In the genomic region with DNA sequence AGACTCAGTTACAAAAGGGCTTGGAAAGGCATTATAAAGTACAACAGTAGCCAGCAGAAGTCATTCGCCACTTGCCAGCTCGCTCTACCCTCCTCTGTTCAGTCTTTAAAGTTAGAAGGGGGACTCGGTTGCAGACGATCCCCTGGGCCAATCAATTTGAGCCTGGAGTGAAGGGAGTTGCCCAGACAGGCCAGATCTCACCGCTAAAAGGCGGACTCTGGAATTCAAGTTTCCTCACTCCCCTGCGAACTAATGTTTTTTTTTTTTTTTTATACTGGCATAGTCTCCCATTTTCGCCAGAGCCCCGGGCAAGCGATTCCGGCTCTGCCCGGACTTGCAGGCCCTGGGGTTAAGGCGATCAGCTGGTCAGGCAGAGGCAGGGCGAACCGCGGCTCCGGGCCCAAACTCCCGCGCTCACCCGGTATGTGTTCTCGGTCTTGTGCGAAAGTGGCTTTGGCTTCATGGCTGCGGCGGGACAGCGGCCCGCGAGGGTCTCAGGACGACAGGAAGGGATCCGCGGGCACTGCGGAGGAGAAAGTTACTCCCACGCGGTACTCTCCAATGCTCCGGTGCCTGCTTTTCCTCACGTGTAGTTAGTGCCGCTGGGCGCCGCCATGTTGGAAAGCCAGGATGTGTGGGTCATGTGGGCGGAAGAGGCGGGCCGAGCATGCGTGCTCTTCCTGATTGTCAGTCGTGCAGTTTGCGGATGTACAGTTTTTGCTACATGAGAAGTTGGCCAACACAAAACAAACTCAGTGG, we compare ENCODE assay signal across 7 mouse cellular contexts. TPM values are rescaled to one million over a fixed set of nuclear protein-coding genes. Genes with fewer than 3 reads are reported as not detected.
DNase-seq lines count a peak whose midpoint lies in the region; ATAC-seq lines count a peak whose summit lies in the region.

Utp20 (minus strand) TSS at position 617 of the 759 bp plus-strand sequence.

- ATAC-seq in granulocyte monocyte progenitor cell, adult 5-6 weeks (replicated peaks; ENCODE audit: poor library complexity, severe bottlenecking), result peak; percentile 99
- ATAC-seq in midbrain, embryonic 13.5 days, result peak; percentile 100

- no peaks in the 10 kb centered on the region for H3K27me3 ChIP-seq in embryonic facial prominence, embryonic 10.5 days (replicated peaks; ENCODE audit: low read depth, poor library complexity, severe bottlenecking)
- no peaks in the 10 kb centered on the region for H3K27me3 ChIP-seq in limb, embryonic 10.5 days (ENCODE audit: low read depth, poor library complexity, severe bottlenecking)
- no peaks in the 10 kb centered on the region for H3K27me3 ChIP-seq in midbrain, embryonic 13.5 days

- H3K36me3 ChIP-seq in embryonic facial prominence, embryonic 10.5 days (replicated peaks), result peaks cover 33% of the 10 kb centered on the region
- H3K36me3 ChIP-seq in limb, embryonic 10.5 days, result peaks cover 37% of the 10 kb centered on the region
- H3K36me3 ChIP-seq in midbrain, embryonic 13.5 days, result peaks cover 17% of the 10 kb centered on the region

- H3K4me3 ChIP-seq in embryonic facial prominence, embryonic 10.5 days, result peak within 1 kb of the TSS; percentile 91
- H3K4me3 ChIP-seq in limb, embryonic 10.5 days, result peak within 1 kb of the TSS; percentile 88
- H3K4me3 ChIP-seq in midbrain, embryonic 13.5 days (replicated peaks), result peak within 1 kb of the TSS; percentile 69

- peak within 1 kb of the TSS; percentile 70 for H3K4me2 ChIP-seq in midbrain, embryonic 13.5 days (replicated peaks)

- peaks cover 7% of the 10 kb centered on the region; the same call in 1 of the 2 replicates for H3K4me1 ChIP-seq in embryonic facial prominence, embryonic 10.5 days
- H3K4me1 ChIP-seq in limb, embryonic 10.5 days, result peaks cover 7% of the 10 kb centered on the region
- peaks cover 14% of the 10 kb centered on the region for H3K4me1 ChIP-seq in midbrain, embryonic 13.5 days (replicated peaks)

- H3K27ac ChIP-seq in embryonic facial prominence, embryonic 10.5 days (replicated peaks), result peak within 1 kb of the TSS; percentile 86
- peak within 1 kb of the TSS; percentile 83 for H3K27ac ChIP-seq in limb, embryonic 10.5 days
- H3K27ac ChIP-seq in midbrain, embryonic 13.5 days, result no peak within 1 kb of the TSS

- WGBS in embryonic facial prominence, embryonic 10.5 days, result under 1% methylated on average over 44 of the region's 44 CpGs
- under 1% methylated on average over 44 of the region's 44 CpGs for WGBS in limb, embryonic 10.5 days
- under 1% methylated on average over 44 of the region's 44 CpGs for WGBS in midbrain, embryonic 13.5 days

- peak within 1 kb of the TSS; percentile 66 for H3K9ac ChIP-seq in midbrain, embryonic 13.5 days (replicated peaks)

- peak; percentile 85 for DNase-seq in adrenal gland, postnatal 10 days
- peak; percentile 90 for DNase-seq in embryonic facial prominence, embryonic 10.5 days (ENCODE audit: low spot score)
- DNase-seq in kidney, adult 11 months, result peak; percentile 76
- DNase-seq in limb, embryonic 10.5 days (ENCODE audit: low spot score), result peak; percentile 89
- peak; percentile 65 for DNase-seq in spleen, adult 12 weeks (ENCODE audit: low spot score)

- no peaks in the 10 kb centered on the region for H3K9me3 ChIP-seq in embryonic facial prominence, embryonic 10.5 days
- H3K9me3 ChIP-seq in limb, embryonic 10.5 days (replicated peaks), result no peaks in the 10 kb centered on the region
- no peaks in the 10 kb centered on the region for H3K9me3 ChIP-seq in midbrain, embryonic 13.5 days

RNA-seq across cellular contexts. Expression of gene Utp20, which starts in this region (rescaled TPM):
- 10 to 100 TPM; 20.8 to 25.7 TPM for total RNA-seq in adrenal gland, postnatal 10 days (2021)
- polyA plus RNA-seq in embryonic facial prominence, embryonic 10.5 days (2016; fragmentation: Nextera tagmentation; extraction: Ambion mirVana), result 26.4 and 27.1 TPM in 2 replicates
- total RNA-seq in granulocyte monocyte progenitor cell, adult 5-6 weeks (2014; fragmentation: Nextera tagmentation), result 48.1 and 63.5 TPM in 2 replicates
- total RNA-seq in granulocyte monocyte progenitor cell, adult 5-6 weeks (2017), result 38.1 and 52.6 TPM in 2 replicates
- polyA plus RNA-seq in limb, embryonic 10.5 days (2016; fragmentation: Nextera tagmentation; extraction: Ambion mirVana), result 25.8 and 27.7 TPM in 2 replicates
- polyA plus RNA-seq in midbrain, embryonic 13.5 days (2015; fragmentation: Nextera tagmentation; extraction: Ambion mirVana), result 11.1 and 11.7 TPM in 2 replicates
